Mouse (Mus musculus): Measurements from ENCODE around the gene Ptprf.

Gene Ptprf

DNA sequence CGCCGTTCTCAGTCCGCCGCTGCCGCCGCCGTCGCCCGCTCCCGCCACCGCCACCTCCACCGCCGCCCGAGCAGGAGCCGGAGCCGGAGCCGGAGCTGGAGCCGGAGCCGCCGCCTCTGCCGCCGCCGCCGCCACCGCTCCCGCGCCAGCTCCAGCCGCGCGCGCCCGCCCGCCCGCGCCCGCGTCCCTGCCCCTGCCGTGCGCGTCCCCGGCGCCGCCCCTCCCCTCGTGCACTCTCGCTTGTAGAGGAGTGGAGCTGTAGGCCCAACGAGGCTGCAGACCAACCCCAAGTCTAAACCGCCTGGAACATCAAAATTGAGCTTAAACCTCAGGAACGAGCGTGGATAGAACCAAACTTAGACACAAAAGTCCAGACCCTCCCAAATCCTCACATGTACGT is at the start of gene Ptprf:
Gene Ptprf, minus strand, starts transcription at position 175 of the 400 bp plus-strand sequence.
- no peak for ATAC-seq (ENCODE audit: insufficient number of reproducible peaks, low FRiP score, low TSS enrichment)

DNA sequence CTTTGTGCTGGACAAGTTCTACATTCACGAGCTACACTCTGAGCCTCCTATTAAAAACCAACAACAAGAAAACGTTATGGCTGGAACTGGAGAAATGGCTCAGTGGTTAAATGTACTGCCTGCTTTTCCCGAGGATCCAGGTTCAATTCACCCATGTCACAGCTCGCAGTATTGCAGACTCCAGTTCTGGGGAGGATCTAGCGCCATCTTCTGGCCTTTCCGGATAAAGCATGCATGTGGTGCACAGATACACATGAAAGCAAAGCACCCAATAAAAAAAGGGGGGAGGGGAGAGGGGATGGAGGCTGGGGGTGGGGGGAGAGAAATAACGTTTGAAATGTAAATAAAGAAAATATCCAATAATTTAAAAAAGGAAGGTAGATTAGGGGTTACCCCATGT is 45.5 kb upstream of the Ptprf start:
- ATAC-seq (ENCODE audit: insufficient number of reproducible peaks, low FRiP score, low TSS enrichment), result no peak

DNA sequence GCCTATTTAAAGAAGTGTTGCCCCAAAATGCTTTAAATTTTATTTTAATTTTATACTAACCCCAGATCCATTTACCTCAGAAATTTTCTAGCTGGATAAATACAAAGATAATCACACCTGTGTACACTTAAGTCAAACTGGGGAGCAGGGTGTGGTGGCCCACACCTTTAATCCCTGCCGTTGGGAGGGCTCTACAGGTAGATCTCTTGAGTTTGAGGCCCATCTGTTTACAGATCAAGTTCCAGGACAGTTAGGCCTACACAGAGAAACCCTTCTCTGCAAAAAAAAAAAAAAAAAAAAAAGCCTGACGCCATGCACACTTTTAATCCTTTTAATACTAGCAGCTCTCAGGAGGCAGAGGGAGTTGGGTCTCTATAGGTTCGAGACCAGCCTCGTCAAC is 44.8 kb upstream of the Ptprf start:
- ATAC-seq (ENCODE audit: insufficient number of reproducible peaks, low FRiP score, low TSS enrichment), result no peak

DNA sequence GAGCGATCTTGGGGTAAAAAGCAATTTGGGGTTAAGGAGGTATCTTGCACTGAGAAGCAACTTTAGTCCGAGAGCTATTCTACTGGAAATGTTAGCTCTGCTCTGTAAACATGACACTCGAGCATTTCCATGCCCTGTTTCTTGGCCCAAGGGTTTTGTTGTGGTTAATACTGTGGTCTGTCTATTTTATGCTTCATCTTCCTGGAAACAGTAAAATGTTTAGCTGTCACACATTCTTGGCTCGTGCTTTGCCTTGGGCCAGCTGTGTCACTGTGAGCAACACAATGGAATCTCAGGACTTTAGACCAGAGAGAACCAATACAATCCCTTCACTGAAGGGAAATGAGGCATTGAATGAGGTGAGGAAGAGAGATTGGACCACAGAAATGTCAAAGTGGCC is 40.6 kb upstream of the Ptprf start:
- no peak for ATAC-seq (ENCODE audit: insufficient number of reproducible peaks, low FRiP score, low TSS enrichment)

DNA sequence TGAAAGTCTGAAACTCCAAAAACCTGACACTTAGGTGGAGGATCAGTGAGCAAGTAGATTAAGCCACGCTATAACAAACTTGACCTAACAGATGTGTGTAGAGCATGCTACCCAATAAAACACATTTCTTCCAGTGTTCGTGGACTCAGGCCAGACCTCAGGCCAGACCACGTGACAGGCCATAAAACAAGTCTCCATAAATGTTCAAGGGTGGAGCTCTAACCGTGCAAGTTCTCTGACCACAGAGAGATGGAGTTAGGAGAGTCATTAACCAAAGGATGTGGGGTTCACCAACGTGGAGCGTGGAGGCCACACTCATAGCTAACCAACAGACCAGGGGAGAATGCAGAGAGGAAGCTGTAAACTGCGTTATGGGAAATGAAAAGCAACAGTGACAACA is 35.3 kb upstream of the Ptprf start:
- no peak for ATAC-seq (ENCODE audit: insufficient number of reproducible peaks, low FRiP score, low TSS enrichment)

DNA sequence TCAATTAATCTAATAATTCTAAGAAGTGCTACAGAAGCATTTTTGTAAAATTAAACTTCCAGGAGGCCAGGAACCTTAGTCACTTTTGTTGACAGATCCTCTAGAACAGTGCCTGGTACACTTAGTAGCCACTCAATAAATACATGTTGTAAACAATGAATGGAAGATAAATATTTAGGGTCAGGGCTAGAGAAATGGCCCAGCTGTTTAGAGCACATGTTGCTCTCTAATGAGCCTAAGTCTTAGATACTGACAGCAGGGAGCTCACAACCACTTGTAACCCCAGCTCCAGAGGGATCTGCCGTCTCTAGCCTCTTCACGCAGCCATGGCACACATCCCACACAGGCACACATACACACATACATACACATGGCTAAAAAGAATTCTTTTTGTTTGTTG is 29.4 kb upstream of the Ptprf start:
- ATAC-seq (ENCODE audit: insufficient number of reproducible peaks, low FRiP score, low TSS enrichment), result no peak

DNA sequence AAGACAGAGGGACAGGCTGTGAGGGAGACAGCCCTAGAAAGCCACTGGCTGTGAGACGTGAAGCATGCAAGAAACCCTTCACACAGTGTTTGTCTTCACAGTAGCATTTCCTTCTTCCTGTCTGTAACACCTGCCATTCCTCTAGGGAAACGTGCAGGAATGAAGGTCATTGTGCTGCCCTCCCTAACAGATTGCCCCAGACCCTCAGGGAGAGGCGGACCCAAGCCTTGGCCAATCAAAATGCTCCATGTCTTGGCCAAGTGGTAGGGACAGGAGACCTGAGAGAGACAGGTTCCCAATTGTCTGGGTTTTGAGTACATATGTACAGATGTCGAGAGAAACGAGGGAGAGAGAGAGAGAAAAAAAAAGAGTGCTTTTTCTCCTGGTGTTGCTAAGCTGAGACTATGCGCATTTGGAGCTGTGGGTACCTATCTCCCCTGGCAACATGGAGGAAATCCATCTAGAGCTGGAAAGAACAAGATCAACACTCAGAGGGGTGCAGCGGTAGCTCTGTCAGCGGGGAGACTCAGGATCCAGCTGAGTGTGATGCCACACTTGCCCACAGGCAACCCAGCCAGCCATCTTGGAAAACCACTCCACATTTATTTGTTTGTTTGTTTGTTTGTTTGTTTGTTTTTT is 28.6 kb upstream of the Ptprf start:
- ATAC-seq (ENCODE audit: insufficient number of reproducible peaks, low FRiP score, low TSS enrichment), result no peak

DNA sequence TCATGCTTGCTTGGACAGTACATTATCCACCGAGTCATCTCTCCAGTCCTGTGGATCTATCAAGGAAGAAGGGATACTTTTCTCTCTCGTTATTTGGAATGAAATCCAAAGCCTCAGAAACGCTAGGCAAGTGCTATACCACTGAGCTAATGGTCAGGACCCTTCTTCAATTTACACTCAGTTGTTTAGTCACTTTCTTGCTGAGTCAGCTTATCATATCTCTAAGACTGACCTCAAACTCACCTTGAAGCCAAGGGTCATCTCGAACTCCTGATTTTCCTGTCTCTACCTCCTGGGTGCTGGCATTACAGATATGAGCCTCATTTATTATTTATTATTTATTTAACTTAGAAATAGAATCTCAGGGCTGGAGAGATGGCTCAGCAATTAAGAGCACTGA is 25.5 kb upstream of the Ptprf start:
- ATAC-seq (ENCODE audit: insufficient number of reproducible peaks, low FRiP score, low TSS enrichment), result no peak

DNA sequence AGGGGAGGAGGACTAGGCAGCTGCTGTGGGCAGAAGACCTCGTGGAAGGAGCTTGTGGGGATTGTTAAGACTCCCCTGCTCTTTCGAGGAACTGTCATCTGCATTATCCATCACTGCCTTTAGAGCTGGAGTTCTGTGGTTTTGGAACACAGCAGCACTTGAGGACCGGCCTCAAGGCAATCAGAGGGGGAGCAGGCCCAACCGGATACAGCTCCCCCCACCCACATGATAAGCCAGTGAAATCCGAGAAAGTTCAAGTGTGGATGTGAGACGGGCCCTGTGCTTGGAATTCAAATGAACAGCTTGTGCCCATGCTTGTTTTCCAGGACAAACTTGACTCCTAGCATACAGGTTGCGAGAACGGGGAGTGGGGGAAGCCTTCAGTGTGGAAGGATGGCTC is 24.1 kb upstream of the Ptprf start:
- ATAC-seq (ENCODE audit: insufficient number of reproducible peaks, low FRiP score, low TSS enrichment), result no peak

DNA sequence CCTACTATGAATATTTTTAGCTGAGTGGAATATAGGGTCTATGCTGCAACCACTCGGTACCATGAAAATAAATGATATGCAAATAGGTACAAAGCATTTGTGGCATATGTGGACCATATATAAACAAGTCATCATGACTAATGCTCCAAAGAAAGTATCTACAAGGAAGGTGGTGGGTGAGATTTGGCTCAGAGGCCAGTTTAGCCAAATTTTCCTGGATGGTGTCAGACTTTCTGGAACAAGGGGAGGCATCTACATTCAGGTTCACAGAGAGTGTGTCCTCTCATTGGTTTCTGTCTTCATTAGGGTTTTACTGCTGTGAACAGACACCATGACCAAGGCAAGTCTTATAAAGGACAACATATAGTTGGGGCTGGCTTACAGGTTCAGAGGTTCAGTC is 19.3 kb upstream of the Ptprf start:
- no peak for ATAC-seq (ENCODE audit: insufficient number of reproducible peaks, low FRiP score, low TSS enrichment)

DNA sequence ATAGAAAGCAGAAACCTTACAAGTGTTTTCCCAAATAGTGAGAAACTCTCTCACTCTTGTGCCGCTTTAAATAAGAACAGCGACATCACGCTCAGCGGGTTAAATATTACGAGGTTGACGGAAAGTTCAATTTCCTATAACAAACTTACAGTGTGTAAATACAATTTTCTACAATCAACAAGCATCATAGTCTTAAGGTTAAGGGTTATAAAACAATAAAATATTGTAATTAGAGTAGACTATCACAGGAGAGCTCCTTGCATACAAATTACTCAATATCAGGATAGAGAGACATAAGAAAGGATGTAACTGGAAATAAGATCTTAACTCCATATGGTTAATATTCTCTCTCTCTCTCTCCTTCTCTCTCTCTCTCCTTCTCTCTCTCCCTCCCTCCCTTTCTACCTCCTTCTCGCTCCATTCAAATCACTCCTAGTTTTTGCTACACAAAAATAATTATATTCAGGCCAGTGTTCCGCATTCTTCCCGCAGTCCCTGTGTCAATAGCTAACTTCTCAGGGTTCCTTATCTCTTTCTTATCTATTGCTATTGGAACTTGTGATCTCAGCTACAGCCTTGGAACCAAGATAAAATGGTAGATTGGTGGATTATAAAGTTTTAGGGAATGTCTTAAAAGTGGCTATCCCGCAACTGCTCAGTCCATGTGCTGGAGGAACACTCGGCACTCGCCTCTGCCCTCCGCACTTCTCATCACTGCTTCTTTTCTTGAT is 16.5 kb upstream of the Ptprf start:
- ATAC-seq (ENCODE audit: insufficient number of reproducible peaks, low FRiP score, low TSS enrichment), result no peak

DNA sequence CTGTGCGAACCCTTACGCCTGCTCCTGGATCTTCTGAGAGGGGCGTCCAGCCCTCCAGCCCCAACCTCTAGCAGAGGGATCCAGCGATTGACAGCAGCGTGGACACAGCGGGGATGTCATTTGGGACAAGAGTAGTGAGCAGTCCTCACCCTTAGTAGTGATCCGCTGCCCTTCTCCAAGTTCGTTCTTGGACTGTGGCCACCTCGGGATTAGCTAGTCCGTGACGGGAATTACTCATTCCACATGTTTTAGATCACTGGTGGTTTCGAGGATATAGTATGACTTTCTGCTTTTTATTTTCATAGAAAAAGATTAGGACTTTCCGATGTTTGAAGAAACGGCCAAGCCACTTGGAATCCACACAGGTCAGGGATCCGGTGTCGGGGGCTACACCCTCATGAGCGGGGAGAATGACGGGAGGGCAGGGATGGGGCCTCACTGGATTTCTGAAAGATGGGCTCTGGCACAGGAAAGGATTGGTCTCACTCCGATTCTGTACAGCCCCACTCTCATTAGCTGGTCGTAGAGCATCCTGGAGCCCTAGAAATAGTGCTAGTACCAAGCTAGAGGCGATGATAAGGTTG is 15.0 kb upstream of the Ptprf start:
- no peak for ATAC-seq (ENCODE audit: insufficient number of reproducible peaks, low FRiP score, low TSS enrichment)

DNA sequence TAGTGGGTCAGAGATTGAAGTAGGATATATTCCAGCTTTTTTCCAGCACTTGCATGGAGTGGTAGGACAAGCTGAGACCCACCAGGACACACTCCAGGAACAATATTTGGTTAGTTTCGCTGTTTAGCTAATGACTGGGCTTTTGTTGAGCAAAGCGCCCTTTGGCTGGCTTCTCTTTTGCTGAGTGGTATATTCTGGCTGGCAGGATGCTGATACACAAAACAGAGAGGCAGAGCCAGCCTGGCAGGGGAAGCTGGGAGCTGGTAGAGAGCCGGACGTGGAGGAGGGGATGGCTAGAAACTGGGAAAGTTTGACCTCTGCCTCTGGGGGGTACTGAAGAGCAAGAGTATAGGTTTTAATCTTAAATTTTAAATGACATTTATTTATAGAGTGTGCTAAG is 13.8 kb upstream of the Ptprf start:
- ATAC-seq (ENCODE audit: insufficient number of reproducible peaks, low FRiP score, low TSS enrichment), result no peak

DNA sequence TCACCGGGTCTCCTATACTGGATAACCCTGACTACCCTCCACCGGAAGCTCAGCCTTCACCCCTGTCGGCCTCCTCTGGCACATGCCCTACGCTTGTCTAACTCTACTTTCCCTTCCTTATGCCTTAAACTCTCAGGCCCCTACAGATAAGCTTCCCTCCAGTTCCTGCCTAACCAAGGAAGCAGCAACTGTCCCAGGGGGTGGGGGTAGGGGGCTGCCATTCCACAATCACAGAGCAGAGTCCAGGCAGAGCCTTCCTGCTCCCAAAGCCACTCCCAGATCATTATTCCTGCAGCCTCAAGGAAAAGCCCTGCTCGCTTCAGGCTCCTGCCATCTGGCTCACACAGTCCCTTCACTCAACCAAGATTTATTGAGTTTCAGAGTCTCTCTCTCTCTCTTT is 6.6 kb upstream of the Ptprf start:
- no peak for ATAC-seq (ENCODE audit: insufficient number of reproducible peaks, low FRiP score, low TSS enrichment)

DNA sequence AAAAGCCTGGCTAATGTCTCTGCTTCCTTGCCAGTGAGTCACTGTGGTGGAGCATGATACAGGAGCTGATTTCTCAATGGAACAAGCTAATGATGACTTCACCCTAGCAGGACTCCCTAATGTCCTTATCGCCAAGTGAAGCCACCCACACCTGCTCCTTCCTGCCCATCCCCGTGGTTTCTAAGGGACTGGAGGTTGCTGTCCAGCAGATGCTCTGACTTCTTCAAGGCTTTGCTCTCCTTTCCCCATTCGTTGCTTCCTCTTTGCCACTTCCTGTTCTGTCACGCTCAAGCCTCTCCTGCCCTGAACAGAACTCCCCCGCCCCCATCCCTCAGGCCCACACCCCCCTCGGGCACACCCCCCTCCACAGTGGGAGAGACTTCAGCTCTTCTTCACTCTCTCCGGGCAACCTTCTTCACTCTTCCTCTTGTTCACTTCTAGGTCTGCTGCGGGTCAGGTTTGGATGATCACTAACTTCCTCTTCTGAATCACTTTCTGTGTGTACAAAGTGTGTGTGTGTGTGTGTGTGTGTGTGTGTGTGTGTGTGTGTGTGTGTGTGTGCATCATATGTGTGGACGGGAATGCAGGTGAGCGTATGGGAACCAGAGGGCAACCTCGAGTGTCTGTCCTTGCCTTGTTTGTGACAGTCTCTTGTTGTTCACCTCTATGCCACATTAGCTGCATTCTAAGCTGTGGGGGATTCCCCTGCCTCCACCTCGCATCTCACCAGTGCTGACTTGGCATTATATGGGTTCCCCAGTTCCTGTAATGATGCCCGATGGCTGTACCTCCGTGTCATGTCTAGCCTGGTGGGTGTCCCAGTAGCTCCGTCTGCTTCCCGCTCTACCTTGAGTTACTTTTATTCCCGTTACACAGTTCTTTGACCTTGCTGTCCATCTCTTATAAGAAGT is 4.7 kb upstream of the Ptprf start:
- ATAC-seq (ENCODE audit: insufficient number of reproducible peaks, low FRiP score, low TSS enrichment), result no peak

DNA sequence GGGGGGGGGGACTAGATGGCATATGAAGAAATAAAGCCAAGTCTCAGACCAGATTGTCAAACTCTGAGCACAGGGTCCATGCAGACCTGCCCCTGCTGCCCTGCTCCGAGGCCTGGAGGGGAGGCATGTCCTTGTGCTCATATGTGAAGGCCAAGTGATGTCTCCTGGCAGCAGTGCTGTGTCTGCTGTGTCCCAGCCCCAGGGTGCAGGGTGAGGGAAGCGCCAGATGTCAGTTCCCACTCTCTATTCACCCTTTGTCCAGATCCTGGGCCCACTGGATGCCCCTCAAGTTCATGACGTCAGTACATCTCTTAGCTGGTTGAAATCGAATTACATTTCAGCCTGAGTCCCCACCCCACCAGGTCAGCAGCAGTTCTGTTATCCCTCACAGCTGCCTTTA is 3.6 kb upstream of the Ptprf start:
- no peak for ATAC-seq (ENCODE audit: insufficient number of reproducible peaks, low FRiP score, low TSS enrichment)

DNA sequence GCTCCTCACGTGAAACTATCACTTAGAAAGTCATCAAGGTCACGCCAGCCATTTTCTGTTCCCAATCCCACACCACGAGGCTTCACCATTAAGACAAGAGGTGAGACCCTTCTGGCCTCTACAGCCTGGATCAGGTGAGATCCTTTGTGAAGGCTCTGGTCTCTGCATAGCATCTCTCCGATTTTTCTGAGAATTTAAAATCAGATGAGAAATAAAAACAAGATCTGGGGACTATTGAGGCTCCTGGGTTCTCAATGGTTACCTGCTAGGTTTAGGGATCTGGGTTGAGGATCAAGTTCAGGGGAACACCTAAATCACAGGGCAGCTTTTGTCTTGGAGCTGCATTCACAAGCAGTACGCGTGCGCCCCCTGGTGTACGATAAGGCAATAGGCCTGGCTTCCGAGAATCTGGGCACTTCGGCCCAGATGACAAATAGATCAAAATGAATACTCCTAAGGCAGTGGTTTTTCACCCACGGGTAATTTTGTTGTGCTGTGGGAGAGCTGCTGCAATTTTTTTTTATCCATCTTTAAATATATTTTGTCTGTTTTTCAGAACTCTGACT is 1.6 kb upstream of the Ptprf start:
- no peak for ATAC-seq (ENCODE audit: insufficient number of reproducible peaks, low FRiP score, low TSS enrichment)

DNA sequence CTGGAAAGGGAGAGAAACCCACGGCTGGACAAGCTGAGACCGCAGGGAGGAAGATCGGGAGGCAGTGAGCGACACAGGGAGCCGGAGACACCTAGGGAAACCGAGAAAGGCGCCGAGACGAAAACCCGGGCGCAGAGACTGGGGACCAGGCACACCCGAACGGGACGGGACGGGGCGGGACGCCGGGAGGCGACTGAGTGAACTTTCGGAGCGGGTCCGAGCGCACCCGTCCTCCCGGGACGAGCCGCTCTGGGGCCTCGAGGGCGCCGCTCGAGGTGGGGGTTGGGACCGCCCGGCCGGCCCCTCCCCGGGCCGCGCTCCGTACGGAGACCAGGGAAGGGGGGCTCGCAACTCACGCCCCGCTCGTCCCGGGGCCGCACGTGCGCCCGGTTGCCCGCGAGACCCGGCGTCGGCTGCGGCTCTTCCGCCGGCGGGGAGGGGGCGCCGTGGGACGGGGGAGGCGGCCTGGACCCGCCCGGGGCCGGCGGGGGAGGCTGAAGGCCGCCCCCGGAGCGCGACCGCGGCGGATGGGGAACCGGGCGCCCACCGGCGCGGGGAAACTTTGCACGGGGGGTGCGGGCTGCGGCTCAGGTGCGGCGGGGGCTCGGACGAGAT is 682 bp downstream of the Ptprf start:
- no peak for ATAC-seq (ENCODE audit: insufficient number of reproducible peaks, low FRiP score, low TSS enrichment)

DNA sequence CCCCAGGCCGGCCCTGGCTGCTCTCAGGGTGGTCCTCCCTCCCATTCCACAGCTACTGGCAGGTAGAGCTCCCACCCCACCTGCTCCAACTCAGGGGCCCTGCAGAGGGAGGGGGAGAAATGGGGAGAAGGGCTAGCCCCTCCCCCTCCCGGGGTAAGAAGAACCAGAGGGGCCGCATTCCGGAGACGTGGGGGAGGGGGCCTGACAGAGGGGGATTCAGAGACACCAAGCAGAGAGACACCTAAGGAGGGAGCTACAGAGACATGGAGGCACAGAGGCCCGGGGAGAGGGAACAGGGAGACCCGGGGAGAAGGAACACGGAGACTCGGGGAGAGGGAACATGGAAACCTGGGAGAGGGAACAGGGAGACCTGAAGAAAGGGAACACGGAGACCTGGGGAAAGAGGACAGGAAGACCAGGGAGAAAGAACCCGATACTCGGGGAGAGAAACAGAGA is 1.2 kb downstream of the Ptprf start:
- no peak for ATAC-seq (ENCODE audit: insufficient number of reproducible peaks, low FRiP score, low TSS enrichment)

DNA sequence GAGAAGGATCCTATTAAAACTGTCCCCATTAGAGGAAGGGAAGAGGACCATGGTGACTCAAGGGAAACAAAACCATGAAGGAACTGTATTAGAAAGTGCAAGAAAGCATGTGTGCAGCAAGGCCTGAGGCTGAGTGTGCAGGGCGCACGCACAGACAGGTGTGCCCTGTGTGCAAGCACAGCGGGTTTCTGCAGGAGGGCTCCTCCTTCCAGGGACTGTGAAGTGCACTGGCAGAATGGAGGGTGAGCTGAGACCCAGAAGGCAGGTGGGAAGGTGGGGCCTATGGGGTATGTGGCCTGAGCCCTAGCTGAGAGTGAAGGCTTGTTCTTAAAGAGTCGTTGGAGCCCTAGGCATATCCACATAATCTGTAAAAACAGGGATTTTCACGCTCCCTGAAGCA is 1.9 kb downstream of the Ptprf start:
- ATAC-seq (ENCODE audit: insufficient number of reproducible peaks, low FRiP score, low TSS enrichment), result no peak

All from cerebellum, adult (tissue).